Mouse (Mus musculus) bone marrow, adult 2 months (tissue): ENCODE results near the gene Lexm. TPM values are rescaled to one million over a fixed set of nuclear protein-coding genes. Genes with fewer than 3 reads are reported as not detected.

Experiments used
- H3K27ac ChIP-seq: fragments of 200-500 bp; 2 replicates; pipeline ENCODE4 v1.5.1; 2012; ENCODE audit warnings: low read depth, mild to moderate bottlenecking, control low read depth, inconsistent platforms, low read length; ENCODE audit not compliant: control insufficient read depth, poor library complexity, insufficient read depth
- H3K4me1 ChIP-seq: fragments of 200-500 bp; 2 replicates; pipeline ENCODE4 v1.6.1; 2011; ENCODE audit warnings: low read length; ENCODE audit not compliant: control insufficient read depth, insufficient read depth
- H3K4me3 ChIP-seq: fragments of 200-500 bp; replicated peaks from 2 replicates; pipeline ENCODE3; 2011; ENCODE audit warnings: mild to moderate bottlenecking, low read depth, low read length, control low read depth; ENCODE audit not compliant: control insufficient read depth
- CTCF ChIP-seq: fragments of 200-500 bp; IDR thresholded peaks from 2 replicates; pipeline ENCODE4 v1.5.1; 2011; ENCODE audit warnings: low read length, control low read depth; ENCODE audit not compliant: control insufficient read depth, insufficient read depth
- POLR2A ChIP-seq: fragments of 200-500 bp; IDR thresholded peaks from 2 replicates; pipeline ENCODE4 v1.6.1; 2011; ENCODE audit warnings: low read depth, mild to moderate bottlenecking, control low read depth, low read length, borderline replicate concordance; ENCODE audit not compliant: control insufficient read depth
- WGBS: fragments of 180-500 bp; shearing (Covaris S2); methylation state at CpG from one replicate; pipeline ENCODE4 v1.1.7; 2018; 5-methylcytosine and 5-hydroxymethylcytosine counted together
- polyA plus RNA-seq: library from polyadenylated mRNA; stranded (reverse); fragments of >200 nt; gene quantifications from 2 replicates; pipeline ENCODE4 v1.2.4, GENCODE M21; 2011; ENCODE audit warnings: low replicate concordance; ENCODE audit not compliant: missing spikeins, insufficient read depth, insufficient read length

Gene Lexm
- polyA plus RNA-seq, 1 experiment, result not detected

GRCm38 (mm10) chr4:106599415-106599814 lies 17.6 kb downstream of the Lexm start:
- no peak overlapping the region for H3K4me3 ChIP-seq
- no peak overlapping the region for H3K27ac ChIP-seq
- TF ChIP-seq POLR2A, result no peak
- TF ChIP-seq CTCF, result no peak
- WGBS, result 25% methylated on average over 1 of the region's 1 CpGs
- no peaks in the 10 kb centered on the region for H3K4me1 ChIP-seq

GRCm38 (mm10) chr4:106597741-106598140 lies 19.3 kb downstream of the Lexm start:
- TF ChIP-seq CTCF (no peak), POLR2A (no peak)
- Histone ChIP-seq H3K4me3 (no peak overlapping the region), H3K4me1 (no peaks in the 10 kb centered on the region), H3K27ac (no peak overlapping the region)
- WGBS, result 76% methylated on average over 4 of the region's 4 CpGs

- WGBS, result 74% methylated on average over 9 of the region's 9 CpGs
- Histone ChIP-seq H3K27ac (no peak overlapping the region), H3K4me3 (no peak overlapping the region), H3K4me1 (no peaks in the 10 kb centered on the region)
- TF ChIP-seq CTCF, result no peak
- TF ChIP-seq POLR2A, result no peak
These were observed 20.0 kb downstream of the Lexm start for GRCm38 (mm10) chr4:106597055-106597454.

- H3K4me1 ChIP-seq, result no peaks in the 10 kb centered on the region
- H3K27ac ChIP-seq, result no peak overlapping the region
- H3K4me3 ChIP-seq, result no peak overlapping the region
- TF ChIP-seq POLR2A (no peak), CTCF (0 out of 2 replicates have a peak, but pooled peaks have one; percentile 24)
- WGBS, result 74% methylated on average over 3 of the region's 3 CpGs
These were observed 20.8 kb downstream of the Lexm start for GRCm38 (mm10) chr4:106596200-106596599.

GRCm38 (mm10) chr4:106593636-106594035 lies 23.4 kb downstream of the Lexm start:
- Histone ChIP-seq H3K4me3 (no peak overlapping the region), H3K4me1 (no peaks in the 10 kb centered on the region; the same call in 1 of the 2 replicates), H3K27ac (no peak overlapping the region)
- 55% methylated on average over 7 of the region's 7 CpGs for WGBS
- TF ChIP-seq POLR2A (no peak), CTCF (peak; percentile 22; the same call in 1 of the 2 replicates)

- TF ChIP-seq POLR2A (no peak), CTCF (no peak)
- Histone ChIP-seq H3K4me3 (no peak overlapping the region), H3K4me1 (no peaks in the 10 kb centered on the region; the same call in 1 of the 2 replicates), H3K27ac (no peak overlapping the region)
- 68% methylated on average over 9 of the region's 9 CpGs for WGBS
These were observed 26.2 kb downstream of the Lexm start for GRCm38 (mm10) chr4:106590871-106591270.

GRCm38 (mm10) chr4:106590142-106590541 lies 26.9 kb downstream of the Lexm start:
- H3K27ac ChIP-seq, result no peak overlapping the region
- TF ChIP-seq POLR2A (no peak), CTCF (no peak)
- no peaks in the 10 kb centered on the region; the same call in 1 of the 2 replicates for H3K4me1 ChIP-seq
- WGBS, result 74% methylated on average over 9 of the region's 9 CpGs
- H3K4me3 ChIP-seq, result no peak overlapping the region

- WGBS, result 84% methylated on average over 6 of the region's 6 CpGs
- no peak overlapping the region for H3K4me3 ChIP-seq
- H3K27ac ChIP-seq, result no peak overlapping the region
- TF ChIP-seq POLR2A (no peak), CTCF (no peak)
- no peaks in the 10 kb centered on the region; the same call in 1 of the 2 replicates for H3K4me1 ChIP-seq
These were observed 30.0 kb downstream of the Lexm start for GRCm38 (mm10) chr4:106587075-106587474.

- H3K4me1 ChIP-seq, result no peaks in the 10 kb centered on the region
- H3K4me3 ChIP-seq, result no peak overlapping the region
- H3K27ac ChIP-seq, result no peak overlapping the region
- WGBS, result 79% methylated on average over 4 of the region's 4 CpGs
- TF ChIP-seq POLR2A (no peak), CTCF (no peak)
These were observed 32.4 kb downstream of the Lexm start for GRCm38 (mm10) chr4:106584665-106585064.
